Mouse (Mus musculus) liver (tissue): Measurements from ENCODE around the gene 1810013L24Rik.

Experiments
- DNase-seq: peaks from one replicate; pipeline ENCODE4 v3.0.0-alpha.2; 2020; ENCODE audit warnings: mixed read lengths

Gene 1810013L24Rik

GRCm38 (mm10) chr16:8829564-8830359 lies at the start of gene 1810013L24Rik:
Gene 1810013L24Rik, plus strand, starts transcription at chr16:8830100.
- peak; percentile 99 for DNase-seq

- DNase-seq: no peak
Observed at GRCm38 (mm10) chr16:8780187-8780586, 49.7 kb upstream of the 1810013L24Rik start.

- DNase-seq: peak; percentile 55
Observed at GRCm38 (mm10) chr16:8781191-8781590, 48.7 kb upstream of the 1810013L24Rik start.

GRCm38 (mm10) chr16:8781660-8782059 lies 48.2 kb upstream of the 1810013L24Rik start:
- DNase-seq: no peak

- DNase-seq: no peak
Observed at GRCm38 (mm10) chr16:8783198-8783913, 46.5 kb upstream of the 1810013L24Rik start.

GRCm38 (mm10) chr16:8784753-8785152 lies 45.1 kb upstream of the 1810013L24Rik start:
- DNase-seq: no peak

GRCm38 (mm10) chr16:8790886-8791285 lies 39.0 kb upstream of the 1810013L24Rik start:
- DNase-seq: no peak

- no peak for DNase-seq
Observed at GRCm38 (mm10) chr16:8791949-8792557, 37.8 kb upstream of the 1810013L24Rik start, which contains the start of gene Usp7. Gene Usp7, minus strand, starts transcription at chr16:8792308.

- DNase-seq: peak; percentile 32
Observed at GRCm38 (mm10) chr16:8794952-8795351, 34.9 kb upstream of the 1810013L24Rik start.

GRCm38 (mm10) chr16:8795906-8796305 lies 34.0 kb upstream of the 1810013L24Rik start:
- DNase-seq: no peak

- DNase-seq: peak; percentile 85
Observed at GRCm38 (mm10) chr16:8806703-8807102, 23.2 kb upstream of the 1810013L24Rik start.

- DNase-seq: peak; percentile 95
Observed at GRCm38 (mm10) chr16:8810399-8811127, 19.3 kb upstream of the 1810013L24Rik start.

- DNase-seq: no peak
Observed at GRCm38 (mm10) chr16:8817872-8818271, 12.0 kb upstream of the 1810013L24Rik start.

- DNase-seq: no peak
Observed at GRCm38 (mm10) chr16:8821429-8821828, 8.5 kb upstream of the 1810013L24Rik start.

- no peak for DNase-seq
Observed at GRCm38 (mm10) chr16:8822586-8822985, 7.3 kb upstream of the 1810013L24Rik start.

GRCm38 (mm10) chr16:8823661-8824060 lies 6.2 kb upstream of the 1810013L24Rik start:
- peak; percentile 22 for DNase-seq

GRCm38 (mm10) chr16:8827366-8827765 lies 2.5 kb upstream of the 1810013L24Rik start:
- DNase-seq: no peak

- DNase-seq: peak; percentile 73
Observed at GRCm38 (mm10) chr16:8828636-8829563, 1.0 kb upstream of the 1810013L24Rik start.

- peak; percentile 85 for DNase-seq
Observed at GRCm38 (mm10) chr16:8830431-8831211, 721 bp downstream of the 1810013L24Rik start.

GRCm38 (mm10) chr16:8831241-8831640 lies 1.3 kb downstream of the 1810013L24Rik start:
- DNase-seq: peak; percentile 47

GRCm38 (mm10) chr16:8836876-8837275 lies 7.0 kb downstream of the 1810013L24Rik start:
- DNase-seq: no peak
